Comparison of ENCODE assay signal across 7 mouse cellular contexts in genomic region chr13:24280439-24281431, GRCm38 (mm10). TPM values are rescaled to one million over a fixed set of nuclear protein-coding genes. Genes with fewer than 3 reads are reported as not detected.
DNase-seq lines count a peak whose midpoint lies in the region; ATAC-seq and TF ChIP-seq lines count a peak whose summit lies in the region.

Gene Carmil1, minus strand, starts transcription at chr13:24280795.

- DNase-seq in adrenal gland, postnatal 36 days = peak; percentile 88 to 90
- peak; percentile 80 to 84 for DNase-seq in heart, adult 9 months (ENCODE audit: low spot score in 2 of 2)
- peak; percentile 94 for DNase-seq in midbrain, postnatal 0 days (ENCODE audit: low spot score)
- peak; percentile 65 to 71 for DNase-seq in spleen, postnatal 36 days (ENCODE audit: low spot score in 2 of 2)

- no peaks in the 10 kb centered on the region for H3K27me3 ChIP-seq in embryonic facial prominence, embryonic 13.5 days
- no peaks in the 10 kb centered on the region for H3K27me3 ChIP-seq in kidney, embryonic 15.5 days
- no peaks in the 10 kb centered on the region for H3K27me3 ChIP-seq in limb, embryonic 15.5 days
- H3K27me3 ChIP-seq in midbrain, postnatal 0 days (ENCODE audit: insufficient read depth, low read length) = no peaks in the 10 kb centered on the region

- peak; percentile 82 for TF ChIP-seq CTCF in midbrain, postnatal 0 days (IDR thresholded peaks at IDR 0.05)

- peaks cover 28% of the 10 kb centered on the region for H3K4me1 ChIP-seq in embryonic facial prominence, embryonic 13.5 days
- H3K4me1 ChIP-seq in kidney, embryonic 15.5 days = peaks cover 23% of the 10 kb centered on the region
- peaks cover 20% of the 10 kb centered on the region for H3K4me1 ChIP-seq in limb, embryonic 15.5 days
- H3K4me1 ChIP-seq in midbrain, postnatal 0 days (ENCODE audit: insufficient read depth, low read length) = peaks cover 9% of the 10 kb centered on the region; the same call in 1 of the 2 replicates

- under 1% methylated on average over 78 of the region's 96 CpGs for WGBS in embryonic facial prominence, embryonic 13.5 days
- WGBS in kidney, embryonic 15.5 days = under 1% methylated on average over 96 of the region's 96 CpGs
- WGBS in limb, embryonic 15.5 days = under 1% methylated on average over 89 of the region's 96 CpGs
- WGBS in midbrain, postnatal 0 days = 1% methylated on average over 93 of the region's 96 CpGs

- peak; percentile 96 for ATAC-seq in embryonic facial prominence, embryonic 13.5 days (ENCODE audit: insufficient number of reproducible peaks, insufficient read depth, low FRiP score, low TSS enrichment, low read depth)
- peak; percentile 98 for ATAC-seq in kidney, embryonic 15.5 days (replicated peaks; ENCODE audit: low FRiP score)
- ATAC-seq in limb, embryonic 15.5 days (ENCODE audit: insufficient number of reproducible peaks, low FRiP score, low TSS enrichment, low read depth) = peak; percentile 97
- peak; percentile 96 for ATAC-seq in midbrain, postnatal 0 days (ENCODE audit: low FRiP score)

- H3K4me2 ChIP-seq in embryonic facial prominence, embryonic 13.5 days = peak within 1 kb of the TSS; percentile 90
- H3K4me2 ChIP-seq in kidney, embryonic 15.5 days = peak within 1 kb of the TSS; percentile 92
- peak within 1 kb of the TSS; percentile 88 for H3K4me2 ChIP-seq in limb, embryonic 15.5 days
- H3K4me2 ChIP-seq in midbrain, postnatal 0 days (ENCODE audit: low read depth, low read length, poor library complexity, severe bottlenecking) = peak within 1 kb of the TSS; percentile 94

- peak within 1 kb of the TSS; percentile 96 for H3K27ac ChIP-seq in embryonic facial prominence, embryonic 13.5 days
- peak within 1 kb of the TSS; percentile 92 for H3K27ac ChIP-seq in kidney, embryonic 15.5 days
- peak within 1 kb of the TSS; percentile 97 for H3K27ac ChIP-seq in limb, embryonic 15.5 days
- peak within 1 kb of the TSS; percentile 90 for H3K27ac ChIP-seq in midbrain, postnatal 0 days (ENCODE audit: low read depth, low read length)

- peak within 1 kb of the TSS; percentile 72 for H3K4me3 ChIP-seq in embryonic facial prominence, embryonic 13.5 days
- H3K4me3 ChIP-seq in kidney, embryonic 15.5 days (replicated peaks) = peak within 1 kb of the TSS; percentile 66
- H3K4me3 ChIP-seq in limb, embryonic 15.5 days = peak within 1 kb of the TSS; percentile 75
- H3K4me3 ChIP-seq in midbrain, postnatal 0 days (ENCODE audit: low read depth, low read length) = peak within 1 kb of the TSS; percentile 82

- H3K9me3 ChIP-seq in embryonic facial prominence, embryonic 13.5 days = no peaks in the 10 kb centered on the region
- H3K9me3 ChIP-seq in kidney, embryonic 15.5 days (replicated peaks) = no peaks in the 10 kb centered on the region
- H3K9me3 ChIP-seq in limb, embryonic 15.5 days = no peaks in the 10 kb centered on the region
- no peaks in the 10 kb centered on the region for H3K9me3 ChIP-seq in midbrain, postnatal 0 days (ENCODE audit: low read length)

- H3K36me3 ChIP-seq in embryonic facial prominence, embryonic 13.5 days = no peaks in the 10 kb centered on the region
- H3K36me3 ChIP-seq in kidney, embryonic 15.5 days = no peaks in the 10 kb centered on the region
- H3K36me3 ChIP-seq in limb, embryonic 15.5 days = no peaks in the 10 kb centered on the region
- no peaks in the 10 kb centered on the region for H3K36me3 ChIP-seq in midbrain, postnatal 0 days (ENCODE audit: insufficient read depth, low read length)

- H3K9ac ChIP-seq in embryonic facial prominence, embryonic 13.5 days = peak within 1 kb of the TSS; percentile 81
- peak within 1 kb of the TSS; percentile 75 for H3K9ac ChIP-seq in kidney, embryonic 15.5 days
- H3K9ac ChIP-seq in limb, embryonic 15.5 days = peak within 1 kb of the TSS; percentile 65
- H3K9ac ChIP-seq in midbrain, postnatal 0 days (replicated peaks; ENCODE audit: low read length, poor library complexity, severe bottlenecking) = peak within 1 kb of the TSS; percentile 92

RNA-seq across cellular contexts. Expression of gene Carmil1, which starts in this region (rescaled TPM):
- 10 to 100 TPM; 52.0 to 60.9 TPM for total RNA-seq in adrenal gland, postnatal 36 days (2021)
- polyA plus RNA-seq in embryonic facial prominence, embryonic 13.5 days (2015; fragmentation: Nextera tagmentation; extraction: Ambion mirVana) = 47.5 and 50.0 TPM in 2 replicates
- polyA plus RNA-seq in kidney, embryonic 15.5 days (2015; fragmentation: Nextera tagmentation; extraction: Ambion mirVana) = 51.6 and 52.5 TPM in 2 replicates
- polyA plus RNA-seq in limb, embryonic 15.5 days (2015; fragmentation: Nextera tagmentation; extraction: Ambion mirVana) = 33.0 and 39.8 TPM in 2 replicates
- 47.6 and 56.8 TPM in 2 replicates for total RNA-seq in midbrain, postnatal 0 days (2014; rRNA removed)
- 38.5 and 40.7 TPM in 2 replicates for polyA plus RNA-seq in midbrain, postnatal 0 days (2015; fragmentation: Nextera tagmentation; extraction: Ambion mirVana)

Comparison
In these comparisons a context has a peak if more than half of its experiments do, and no peak if none do; other contexts are left out.
1. Peak in every context shown above with its lines: DNase-seq, ATAC-seq, H3K4me3 ChIP-seq and H3K27ac ChIP-seq.